Mouse (Mus musculus) forebrain, embryonic 10.5 days (tissue): Measurements from ENCODE around the gene Mospd3. TPM values are rescaled to one million over a fixed set of nuclear protein-coding genes. Genes with fewer than 3 reads are reported as not detected.
"Not testable (repeated sequence)": the region's sequence is repeated elsewhere in the genome, so short reads cannot be mapped to it uniquely, and the experiment has no call there.

Experiments
- DNase-seq: peaks from one replicate; pipeline ENCODE4 v3.0.0-alpha.2; 2017; ENCODE audit warnings: low spot score; ENCODE audit errors: extremely low spot score
- H3K27ac ChIP-seq: fragments of 300-500 bp; sonication (generic); 2 replicates; pipeline ENCODE4 v1.5.1; 2016; ENCODE audit warnings: mild to moderate bottlenecking
- H3K27me3 ChIP-seq: fragments of 300-500 bp; sonication (generic); 2 replicates; pipeline ENCODE4 v1.6.1; 2016; ENCODE audit warnings: mild to moderate bottlenecking; ENCODE audit not compliant: poor library complexity, severe bottlenecking
- H3K36me3 ChIP-seq: fragments of 300-500 bp; sonication (generic); replicated peaks from 2 replicates; pipeline ENCODE4 v1.6.1; 2016; ENCODE audit warnings: mild to moderate bottlenecking, moderate library complexity
- H3K4me1 ChIP-seq: fragments of 300-500 bp; sonication (generic); 2 replicates; pipeline ENCODE4 v1.6.1; 2016
- H3K4me3 ChIP-seq: fragments of 300-500 bp; sonication (generic); 2 replicates; pipeline ENCODE4 v1.5.1; 2016; ENCODE audit warnings: mild to moderate bottlenecking, moderate library complexity
- H3K9me3 ChIP-seq: fragments of 300-500 bp; sonication (generic); 2 replicates; pipeline ENCODE4 v1.6.1; 2016; ENCODE audit warnings: mild to moderate bottlenecking, moderate library complexity
- WGBS: fragments of 180-500 bp; shearing (Covaris S2); methylation state at CpG from one replicate; pipeline ENCODE4 v1.1.7; 2016; 5-methylcytosine and 5-hydroxymethylcytosine counted together
- polyA plus RNA-seq: library from polyadenylated mRNA; unstranded; fragments of >200 nt; fragmentation: Nextera tagmentation; extraction: Ambion mirVana; gene quantifications from 2 replicates; pipeline ENCODE4 v1.2.1, GENCODE M21; 2016

Mospd3 gene
- polyA plus RNA-seq, 1 experiment from 2014 or later: 15.1 TPM

- whole genome bisulfite sequencing: 81% methylated on average over 4 of the region's 4 CpGs
- H3K27me3 ChIP-seq: no peaks in the 10 kb centered on the region
- DNase-seq: no peak
- peak overlapping the region; percentile 72; the same call in 1 of the 2 replicates for H3K4me3 ChIP-seq
- H3K27ac ChIP-seq: peak overlapping the region; percentile 93; the same call in 1 of the 2 replicates
- peaks cover 54% of the 10 kb centered on the region for H3K4me1 ChIP-seq
- H3K9me3 ChIP-seq: no peaks in the 10 kb centered on the region
- H3K36me3 ChIP-seq: peaks cover 59% of the 10 kb centered on the region
These were observed 30.7 kb upstream of the Mospd3 start for GRCm38 (mm10) chr5:137631591-137631990.

- no peak for DNase-seq
- peaks cover 54% of the 10 kb centered on the region for H3K4me1 ChIP-seq
- peak overlapping the region; percentile 93 for H3K27ac ChIP-seq
- no peaks in the 10 kb centered on the region for H3K9me3 ChIP-seq
- WGBS: 82% methylated on average over 9 of the region's 9 CpGs
- H3K36me3 ChIP-seq: peaks cover 55% of the 10 kb centered on the region
- no peaks in the 10 kb centered on the region for H3K27me3 ChIP-seq
- peak overlapping the region; percentile 72 for H3K4me3 ChIP-seq
These were observed 30.3 kb upstream of the Mospd3 start for GRCm38 (mm10) chr5:137631171-137631570.

DNA sequence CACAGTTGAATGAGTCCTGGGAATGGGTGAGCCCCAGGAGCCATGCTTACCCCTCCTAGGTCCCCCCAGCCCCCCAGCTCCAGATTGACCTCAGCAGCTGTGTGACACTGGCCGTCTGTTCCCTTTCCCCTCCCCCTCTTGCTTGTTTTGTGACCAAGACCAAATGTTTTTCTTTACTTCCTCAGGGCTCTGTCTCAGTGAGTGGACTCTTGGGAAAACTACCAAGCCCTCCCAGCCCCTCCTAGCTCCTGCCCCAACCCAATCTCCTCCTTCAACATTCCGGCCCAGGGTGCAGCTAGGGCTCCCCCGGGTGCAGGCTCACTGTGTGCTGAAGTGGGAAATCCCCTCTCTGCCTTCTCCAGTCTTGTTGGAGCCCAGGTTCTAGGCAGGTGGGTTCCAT is 29.7 kb upstream of the Mospd3 start:
- Histone ChIP-seq H3K27ac (peak overlapping the region; percentile 93), H3K27me3 (no peaks in the 10 kb centered on the region), H3K9me3 (no peaks in the 10 kb centered on the region), H3K4me1 (peaks cover 58% of the 10 kb centered on the region), H3K36me3 (peaks cover 49% of the 10 kb centered on the region), H3K4me3 (peak overlapping the region; percentile 72)
- 57% methylated on average over 3 of the region's 3 CpGs for WGBS
- no peak for DNase-seq

DNA sequence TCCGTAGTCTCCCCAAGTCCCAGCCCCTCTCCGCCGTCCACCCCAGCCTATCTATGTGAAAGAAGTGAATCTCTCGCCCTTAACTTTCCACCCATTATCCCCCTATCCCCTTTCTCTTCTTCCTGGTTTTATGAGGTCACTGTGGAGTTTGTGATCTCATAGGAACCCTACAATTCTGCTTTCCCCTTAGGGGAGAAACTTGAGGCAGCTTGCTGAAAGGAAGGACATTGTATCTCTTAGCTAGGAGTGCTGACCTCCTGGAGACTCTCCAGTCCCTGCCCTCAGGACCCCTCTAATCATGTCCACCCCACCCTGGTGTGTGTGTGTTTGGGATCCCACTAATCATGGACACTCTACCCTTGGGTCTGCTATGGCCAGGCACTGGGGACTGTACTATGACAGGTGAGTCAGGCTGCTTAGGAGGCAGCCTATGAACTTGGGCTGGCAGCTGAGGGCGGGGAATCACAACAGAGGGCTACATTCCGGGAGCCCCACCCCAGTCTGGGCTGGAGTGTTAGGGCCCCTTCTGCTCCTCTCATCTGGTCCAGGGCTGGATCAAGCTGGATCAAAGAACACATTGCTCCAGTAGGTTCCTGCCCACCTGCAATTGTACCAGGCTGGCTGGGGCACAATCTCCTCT is 29.2 kb upstream of the Mospd3 start:
- no peak for DNase-seq
- Histone ChIP-seq H3K27me3 (no peaks in the 10 kb centered on the region), H3K4me3 (peak overlapping the region; percentile 72), H3K9me3 (no peaks in the 10 kb centered on the region), H3K27ac (peak overlapping the region; percentile 93), H3K4me1 (peaks cover 63% of the 10 kb centered on the region), H3K36me3 (peaks cover 43% of the 10 kb centered on the region)
- 22% methylated on average over 6 of the region's 6 CpGs for whole genome bisulfite sequencing

- H3K4me1 ChIP-seq: peaks cover 68% of the 10 kb centered on the region
- no peak for DNase-seq
These were observed 28.5 kb upstream of the Mospd3 start for GRCm38 (mm10) chr5:137629306-137629721.

DNA sequence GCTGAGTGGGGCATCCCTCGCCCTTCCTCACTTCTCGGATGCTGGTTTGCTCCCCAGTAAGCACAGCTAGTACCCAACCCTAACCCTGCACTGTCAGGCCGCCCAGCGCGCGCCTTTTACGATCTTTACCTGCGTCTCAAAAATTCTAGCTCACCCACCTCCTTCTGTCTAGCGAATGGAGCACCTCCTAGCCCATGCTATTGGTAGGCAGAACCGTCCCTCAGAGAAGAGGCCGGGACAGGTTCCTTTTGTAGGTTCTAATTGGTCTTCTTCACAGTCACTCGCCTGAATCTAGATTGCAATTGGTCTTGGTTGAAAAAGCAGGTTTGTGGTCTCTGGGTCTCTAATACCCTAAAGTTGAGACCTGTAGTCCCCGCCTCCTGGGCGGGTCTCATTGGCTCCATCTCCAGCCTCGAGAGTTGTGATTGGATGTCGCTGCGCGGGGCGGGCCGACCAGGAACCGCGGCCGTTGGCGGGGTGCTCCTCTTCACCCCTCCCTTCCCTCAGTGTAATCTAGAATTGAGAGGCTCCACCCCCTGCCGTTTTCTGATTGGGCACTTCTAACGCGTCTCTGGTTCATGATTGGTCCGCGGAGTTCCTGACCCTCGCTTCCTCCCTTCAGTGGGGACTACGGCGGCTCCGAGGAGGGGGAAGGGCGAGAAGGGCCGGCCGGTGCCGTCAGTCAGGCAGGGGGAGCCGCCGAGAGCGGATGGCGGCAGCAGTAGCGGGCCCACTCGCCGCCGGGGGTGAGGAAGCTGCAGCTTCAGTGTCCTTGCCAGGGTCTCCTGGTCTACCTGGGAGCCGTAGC is 27.8 kb upstream of the Mospd3 start, which contains the start of the genes Fbxo24, Lrch4 and Gm20605:
TSS of gene Fbxo24 (minus strand) at position 505 of the 808 bp plus-strand sequence.
TSS of gene Lrch4 (plus strand) at position 624 of the 808 bp plus-strand sequence.
TSS of gene Gm20605 (plus strand) at position 678 of the 808 bp plus-strand sequence.
- DNase-seq: peak; percentile 99
- Histone ChIP-seq H3K27me3 (no peaks in the 10 kb centered on the region), H3K4me3 (peak within 1 kb of the TSS; percentile 72), H3K4me1 (peaks cover 69% of the 10 kb centered on the region), H3K9me3 (no peaks in the 10 kb centered on the region), H3K36me3 (peaks cover 30% of the 10 kb centered on the region), H3K27ac (peak within 1 kb of the TSS; percentile 93)
- under 1% methylated on average over 46 of the region's 46 CpGs for WGBS

More at GRCm38 (mm10) chr5:137629306-137629721, 28.5 kb upstream of the Mospd3 start:
- H3K4me3 ChIP-seq: peak overlapping the region; percentile 72
- H3K27ac ChIP-seq: peak overlapping the region; percentile 93
- peaks cover 36% of the 10 kb centered on the region for H3K36me3 ChIP-seq
- WGBS: under 1% methylated on average over 23 of the region's 23 CpGs
- no peaks in the 10 kb centered on the region for H3K27me3 ChIP-seq
- H3K9me3 ChIP-seq: no peaks in the 10 kb centered on the region

DNA sequence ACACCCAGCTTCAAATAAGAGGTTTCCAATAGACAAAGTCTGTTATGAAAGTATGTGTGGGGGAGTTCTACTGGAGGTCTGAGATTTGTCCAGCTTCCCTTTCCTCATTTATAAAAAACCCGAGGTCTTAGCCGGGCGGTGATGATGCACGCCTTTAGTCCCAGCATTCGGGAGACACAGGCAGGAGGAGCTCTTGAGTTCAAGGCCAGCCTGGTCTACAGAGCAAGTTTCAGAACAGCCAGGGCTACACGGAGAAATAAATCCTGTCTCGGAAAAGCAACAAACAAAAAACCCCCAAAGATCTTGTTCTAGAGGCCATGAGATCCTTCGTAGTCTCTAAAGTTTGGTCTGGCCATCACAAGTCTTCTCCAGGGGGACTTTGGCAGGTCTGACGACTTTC is 27.1 kb upstream of the Mospd3 start:
- H3K4me3 ChIP-seq: peak overlapping the region; percentile 72
- H3K27ac ChIP-seq: peak overlapping the region; percentile 93
- no peaks in the 10 kb centered on the region for H3K27me3 ChIP-seq
- no peaks in the 10 kb centered on the region for H3K9me3 ChIP-seq
- peaks cover 67% of the 10 kb centered on the region for H3K4me1 ChIP-seq
- peaks cover 23% of the 10 kb centered on the region for H3K36me3 ChIP-seq
- WGBS: 2% methylated on average over 9 of the region's 9 CpGs
- DNase-seq: no peak

DNA sequence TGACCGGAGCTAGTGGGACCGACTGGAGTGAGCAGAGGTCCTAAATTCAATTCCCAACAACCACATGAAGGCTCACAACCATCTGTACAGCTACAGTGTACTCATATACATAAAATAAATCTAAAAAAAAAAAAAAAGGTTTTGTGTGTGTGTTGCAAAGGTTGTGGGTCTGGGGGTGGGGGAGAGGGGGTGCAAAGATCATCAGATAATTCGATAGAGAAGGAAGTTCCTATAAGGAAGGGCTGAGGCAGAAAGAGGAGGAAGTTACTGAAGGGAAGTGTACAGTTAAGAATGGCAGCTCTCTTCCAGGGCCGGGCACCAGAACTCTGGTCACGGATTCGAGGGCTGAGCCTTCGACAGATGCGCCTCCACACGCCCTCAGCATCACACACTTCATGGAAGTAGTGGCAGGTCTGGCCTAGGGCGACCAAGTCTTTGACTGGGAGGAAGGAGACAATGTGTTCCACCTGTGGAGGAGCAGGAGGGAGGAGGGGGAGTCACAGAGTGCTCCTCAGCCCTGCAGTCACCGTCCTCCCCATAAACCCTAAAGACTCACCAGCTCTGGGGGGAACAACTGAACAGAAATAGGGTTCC is 23.2 kb upstream of the Mospd3 start:
- H3K27ac ChIP-seq: no peak overlapping the region
- no peak for DNase-seq
- no peaks in the 10 kb centered on the region for H3K36me3 ChIP-seq
- no peaks in the 10 kb centered on the region for H3K9me3 ChIP-seq
- no peaks in the 10 kb centered on the region for H3K27me3 ChIP-seq
- H3K4me1 ChIP-seq: peaks cover 33% of the 10 kb centered on the region
- H3K4me3 ChIP-seq: no peak overlapping the region
- 85% methylated on average over 11 of the region's 11 CpGs for WGBS

- H3K36me3 ChIP-seq: no peaks in the 10 kb centered on the region
- no peak for DNase-seq
- no peaks in the 10 kb centered on the region for H3K27me3 ChIP-seq
- H3K4me1 ChIP-seq: peaks cover 38% of the 10 kb centered on the region
- no peaks in the 10 kb centered on the region for H3K9me3 ChIP-seq
- H3K4me3 ChIP-seq: no peak overlapping the region
- 91% methylated on average over 7 of the region's 7 CpGs for WGBS
- no peak overlapping the region for H3K27ac ChIP-seq
These were observed 14.5 kb upstream of the Mospd3 start for GRCm38 (mm10) chr5:137615347-137615746.

GRCm38 (mm10) chr5:137614921-137615320 is 14.1 kb upstream of the Mospd3 start:
- 98% methylated on average over 2 of the region's 2 CpGs for WGBS
- H3K4me3 ChIP-seq, H3K27ac ChIP-seq, H3K36me3 ChIP-seq, DNase-seq, H3K27me3 ChIP-seq, H3K9me3 ChIP-seq: not testable (repeated sequence)
- H3K4me1 ChIP-seq: peaks cover 42% of the 10 kb centered on the region

GRCm38 (mm10) chr5:137613550-137613949 is 12.7 kb upstream of the Mospd3 start, which contains the start of gene Pcolce:
Pcolce (minus strand) TSS chr5:137613784.
- H3K27ac ChIP-seq: peak within 1 kb of the TSS; percentile 84
- H3K27me3 ChIP-seq: peaks cover 13% of the 10 kb centered on the region
- H3K36me3 ChIP-seq: no peaks in the 10 kb centered on the region
- 64% methylated on average over 11 of the region's 11 CpGs for WGBS
- H3K4me1 ChIP-seq: peaks cover 56% of the 10 kb centered on the region
- no peaks in the 10 kb centered on the region for H3K9me3 ChIP-seq
- no peak for DNase-seq
- no peak within 1 kb of the TSS for H3K4me3 ChIP-seq

- peaks cover 18% of the 10 kb centered on the region for H3K27me3 ChIP-seq
- peaks cover 60% of the 10 kb centered on the region for H3K4me1 ChIP-seq
- DNase-seq: no peak
- peak overlapping the region; percentile 84 for H3K27ac ChIP-seq
- H3K4me3 ChIP-seq: no peak overlapping the region
- no peaks in the 10 kb centered on the region for H3K36me3 ChIP-seq
- 63% methylated on average over 5 of the region's 5 CpGs for WGBS
- no peaks in the 10 kb centered on the region for H3K9me3 ChIP-seq
These were observed 12.2 kb upstream of the Mospd3 start for GRCm38 (mm10) chr5:137613076-137613475.
